Mouse (Mus musculus) stomach, embryonic 14.5 days (tissue): ENCODE results near the gene Mapk10. TPM values are rescaled to one million over a fixed set of nuclear protein-coding genes. Genes with fewer than 3 reads are reported as not detected.

Experiments used
- ATAC-seq: fragments of 200-750 bp; cut with Nextera tagmentation; 2 replicates; pipeline ENCODE4 v1.8.0; 2017; ENCODE audit warnings: low read depth, moderate TSS enrichment; ENCODE audit not compliant: insufficient number of reproducible peaks, insufficient read depth, low FRiP score
- H3K27ac ChIP-seq: fragments of 300-500 bp; sonication (generic); 2 replicates; pipeline ENCODE4 v1.5.1; 2014; ENCODE audit warnings: mild to moderate bottlenecking, low read length, moderate library complexity, mixed read lengths
- H3K27me3 ChIP-seq: fragments of 300-500 bp; sonication (generic); 2 replicates; pipeline ENCODE4 v1.6.1; 2014; ENCODE audit warnings: low read length, control low read depth, mixed read lengths; ENCODE audit not compliant: control insufficient read depth, insufficient read depth
- H3K36me3 ChIP-seq: fragments of 300-500 bp; sonication (generic); 2 replicates; pipeline ENCODE4 v1.6.1; 2014; ENCODE audit warnings: mild to moderate bottlenecking, control low read depth, low read length, moderate library complexity, mixed read lengths; ENCODE audit not compliant: control insufficient read depth, insufficient read depth
- H3K4me1 ChIP-seq: fragments of 300-500 bp; sonication (generic); 2 replicates; pipeline ENCODE4 v1.6.1; 2014; ENCODE audit warnings: low read length, control low read depth, mixed read lengths; ENCODE audit not compliant: control insufficient read depth, insufficient read depth
- H3K4me2 ChIP-seq: fragments of 300-500 bp; sonication (generic); replicated peaks from 2 replicates; pipeline ENCODE4 v1.6.1; 2014; ENCODE audit warnings: low read depth, low read length, control low read depth
- H3K4me3 ChIP-seq: fragments of 300-500 bp; sonication (generic); 2 replicates; pipeline ENCODE4 v1.5.1; 2014; ENCODE audit warnings: low read depth, low read length, control low read depth
- H3K9ac ChIP-seq: fragments of 300-500 bp; sonication (generic); replicated peaks from 2 replicates; pipeline ENCODE4 v1.6.1; 2014; ENCODE audit warnings: low read depth, mild to moderate bottlenecking, control low read depth, low read length, moderate library complexity, mixed read lengths
- H3K9me3 ChIP-seq: fragments of 300-500 bp; sonication (generic); 2 replicates; pipeline ENCODE4 v1.6.1; 2016; ENCODE audit warnings: low read depth, low read length, control low read depth; ENCODE audit not compliant: control insufficient read depth
- WGBS: fragments of 180-500 bp; shearing (Covaris S2); extraction: QIAGEN DNeasy Blood & Tissue Kit; methylation state at CpG from one replicate; pipeline ENCODE4 v1.1.7; 2014; 5-methylcytosine and 5-hydroxymethylcytosine counted together
- polyA plus RNA-seq: library from polyadenylated mRNA; unstranded; fragments of >200 nt; fragmentation: Nextera tagmentation; extraction: Ambion mirVana; gene quantifications from 2 replicates; pipeline ENCODE4 v1.2.1, GENCODE M21; 2014

Gene Mapk10
- polyA plus RNA-seq, 1 experiment from 2014 or later, result 12.7 TPM

DNA sequence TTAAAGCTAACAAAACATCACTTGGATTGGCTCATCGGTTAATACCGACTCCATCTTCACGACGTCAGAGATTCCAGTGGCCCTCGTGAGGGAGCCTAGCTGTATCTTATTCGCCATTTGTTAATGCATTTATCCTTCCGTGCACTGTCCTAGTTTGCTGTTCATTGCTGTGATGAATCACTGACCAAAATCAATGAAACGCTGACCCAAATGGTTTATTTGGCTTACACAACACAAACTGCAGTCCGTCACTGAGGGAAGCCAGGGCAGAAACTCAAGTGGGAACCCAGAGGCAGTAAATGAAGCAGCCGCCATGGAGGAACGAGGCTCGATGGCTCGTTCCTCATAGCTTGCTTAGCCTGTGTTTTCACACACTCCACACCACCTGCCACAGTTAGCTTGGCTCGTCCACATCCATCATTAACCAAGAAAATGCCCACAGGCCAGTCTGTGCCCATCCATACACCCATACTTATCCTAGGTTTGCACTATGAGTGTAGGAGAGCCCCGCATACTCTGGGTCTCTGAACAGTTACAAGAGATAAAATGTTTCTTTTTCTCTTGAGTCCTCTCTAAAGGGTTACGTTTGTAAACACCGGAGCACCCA is 140.0 kb downstream of the Mapk10 start:
- Histone ChIP-seq H3K27me3 (no peaks in the 10 kb centered on the region), H3K4me3 (no peak overlapping the region), H3K4me2 (no peak overlapping the region), H3K27ac (no peak overlapping the region), H3K4me1 (no peaks in the 10 kb centered on the region), H3K9ac (no peak overlapping the region), H3K9me3 (no peaks in the 10 kb centered on the region), H3K36me3 (no peaks in the 10 kb centered on the region)
- ATAC-seq, result no peak
- 80% methylated on average over 17 of the region's 17 CpGs for WGBS

DNA sequence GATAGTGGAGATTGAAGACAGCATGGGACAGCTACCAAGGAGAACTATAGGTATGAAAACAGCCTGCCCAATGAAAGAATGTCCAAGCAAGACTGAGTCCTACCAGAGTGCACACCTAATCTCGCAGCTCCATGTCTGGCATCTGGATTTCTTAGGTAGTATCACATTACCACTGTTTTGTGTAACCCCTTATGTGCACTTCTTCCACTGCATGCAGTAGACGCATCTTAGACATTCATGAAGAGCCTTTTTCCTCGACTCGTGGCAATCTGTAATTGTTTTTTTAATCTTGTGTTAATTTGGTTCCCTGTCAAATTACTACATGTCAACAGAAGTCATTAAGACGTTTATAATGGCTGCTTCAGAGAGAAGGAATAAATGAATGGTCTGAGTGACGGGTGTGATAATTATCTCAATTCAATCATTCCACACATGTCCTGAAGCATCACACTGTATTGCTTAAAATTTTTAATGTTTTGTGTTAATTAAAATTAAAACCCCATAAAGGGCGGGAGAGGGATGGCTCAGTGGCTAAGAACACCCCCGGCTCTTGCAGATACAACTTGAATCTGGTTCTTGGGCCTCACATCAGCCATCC is 160.7 kb downstream of the Mapk10 start:
- no peaks in the 10 kb centered on the region for H3K36me3 ChIP-seq
- H3K4me3 ChIP-seq, result no peak overlapping the region
- no peak overlapping the region for H3K9ac ChIP-seq
- 76% methylated on average over 8 of the region's 8 CpGs for WGBS
- no peaks in the 10 kb centered on the region for H3K4me1 ChIP-seq
- H3K27me3 ChIP-seq, result no peaks in the 10 kb centered on the region
- no peak for ATAC-seq
- no peak overlapping the region for H3K4me2 ChIP-seq
- no peaks in the 10 kb centered on the region for H3K9me3 ChIP-seq
- H3K27ac ChIP-seq, result no peak overlapping the region

DNA sequence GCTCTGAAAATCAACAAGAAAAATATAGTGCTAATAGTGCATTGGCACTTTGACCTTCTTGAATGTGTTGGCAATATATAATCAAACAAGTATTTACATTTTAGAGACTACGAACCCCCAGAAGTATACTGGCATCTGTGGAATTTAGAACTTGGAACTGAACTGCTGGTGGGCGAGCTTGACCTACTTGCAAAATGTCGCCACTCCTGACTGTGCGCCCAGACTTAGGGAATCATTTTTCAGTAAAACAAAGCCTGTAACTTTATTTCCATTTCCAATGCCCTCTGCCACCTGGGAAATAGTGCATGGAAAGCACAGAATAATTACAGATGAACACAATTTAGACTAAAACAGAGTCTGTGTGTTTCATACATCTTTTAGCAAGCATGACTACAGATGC is 163.1 kb downstream of the Mapk10 start:
- H3K36me3 ChIP-seq, result no peaks in the 10 kb centered on the region
- no peaks in the 10 kb centered on the region for H3K4me1 ChIP-seq
- no peak for ATAC-seq
- H3K27me3 ChIP-seq, result no peaks in the 10 kb centered on the region
- H3K4me2 ChIP-seq, result no peak overlapping the region
- no peak overlapping the region for H3K4me3 ChIP-seq
- H3K9me3 ChIP-seq, result no peaks in the 10 kb centered on the region
- H3K9ac ChIP-seq, result no peak overlapping the region
- H3K27ac ChIP-seq, result no peak overlapping the region
- 81% methylated on average over 4 of the region's 4 CpGs for WGBS

DNA sequence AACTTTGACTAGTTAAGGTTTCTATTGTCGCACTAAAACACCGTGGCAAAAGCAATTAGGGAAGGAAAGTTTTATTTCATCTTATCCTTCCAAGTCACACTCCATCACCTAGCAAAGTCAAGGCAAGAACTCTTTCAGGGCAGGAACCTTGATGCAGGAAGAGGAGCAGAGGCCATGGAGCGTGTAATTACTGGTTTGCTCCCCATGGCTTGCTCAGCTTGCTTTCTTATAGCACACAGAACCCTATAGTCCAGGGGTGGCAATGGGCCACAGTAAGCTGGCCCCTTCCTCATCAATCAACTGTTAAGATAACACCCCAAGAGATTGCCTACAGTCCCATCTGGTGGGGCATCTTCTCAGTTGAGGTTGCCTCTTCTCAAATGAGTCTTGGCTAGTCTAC is 173.4 kb downstream of the Mapk10 start:
- H3K27ac ChIP-seq, result no peak overlapping the region
- WGBS, result 87% methylated on average over 3 of the region's 3 CpGs
- H3K4me3 ChIP-seq, result no peak overlapping the region
- no peaks in the 10 kb centered on the region for H3K36me3 ChIP-seq
- H3K9me3 ChIP-seq, result no peaks in the 10 kb centered on the region
- H3K9ac ChIP-seq, result no peak overlapping the region
- no peaks in the 10 kb centered on the region for H3K27me3 ChIP-seq
- ATAC-seq, result no peak
- H3K4me2 ChIP-seq, result no peak overlapping the region
- H3K4me1 ChIP-seq, result no peaks in the 10 kb centered on the region

DNA sequence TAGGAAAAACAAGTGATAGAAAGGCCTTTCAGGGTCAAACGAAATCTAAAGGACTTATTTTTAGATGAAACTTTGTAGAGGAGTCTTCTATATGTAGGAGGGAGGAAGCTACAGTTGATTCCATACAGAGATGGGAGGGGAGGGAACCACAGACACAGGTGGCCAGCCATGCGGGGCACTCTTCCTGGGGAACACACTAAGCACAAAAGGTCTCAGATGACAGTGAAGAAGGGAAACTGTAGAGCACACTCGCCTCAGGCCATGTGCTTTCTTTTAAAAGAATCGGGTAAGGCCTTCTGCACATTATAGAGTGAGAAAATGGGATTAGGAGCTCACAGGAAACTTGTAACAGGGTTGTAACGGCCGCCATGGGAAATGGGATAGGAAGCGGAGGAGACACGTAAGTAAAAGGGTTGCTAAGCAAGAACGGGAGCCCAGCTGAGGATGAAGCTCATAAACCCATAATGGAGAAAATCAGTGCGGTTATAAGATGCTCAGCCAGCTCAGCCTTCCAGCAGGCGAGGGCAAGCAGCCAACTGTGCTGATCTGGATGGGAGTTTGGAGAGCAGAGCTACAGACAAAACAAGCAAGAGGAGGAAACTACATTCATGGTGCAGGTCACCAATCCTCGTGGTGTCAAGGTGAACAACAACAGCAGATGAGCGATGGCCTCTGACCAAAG is 182.1 kb downstream of the Mapk10 start:
- WGBS, result 75% methylated on average over 13 of the region's 13 CpGs
- Histone ChIP-seq H3K27ac (no peak overlapping the region), H3K9me3 (no peaks in the 10 kb centered on the region), H3K9ac (no peak overlapping the region), H3K36me3 (no peaks in the 10 kb centered on the region), H3K27me3 (no peaks in the 10 kb centered on the region), H3K4me3 (no peak overlapping the region), H3K4me1 (no peaks in the 10 kb centered on the region), H3K4me2 (no peak overlapping the region)
- ATAC-seq, result no peak

DNA sequence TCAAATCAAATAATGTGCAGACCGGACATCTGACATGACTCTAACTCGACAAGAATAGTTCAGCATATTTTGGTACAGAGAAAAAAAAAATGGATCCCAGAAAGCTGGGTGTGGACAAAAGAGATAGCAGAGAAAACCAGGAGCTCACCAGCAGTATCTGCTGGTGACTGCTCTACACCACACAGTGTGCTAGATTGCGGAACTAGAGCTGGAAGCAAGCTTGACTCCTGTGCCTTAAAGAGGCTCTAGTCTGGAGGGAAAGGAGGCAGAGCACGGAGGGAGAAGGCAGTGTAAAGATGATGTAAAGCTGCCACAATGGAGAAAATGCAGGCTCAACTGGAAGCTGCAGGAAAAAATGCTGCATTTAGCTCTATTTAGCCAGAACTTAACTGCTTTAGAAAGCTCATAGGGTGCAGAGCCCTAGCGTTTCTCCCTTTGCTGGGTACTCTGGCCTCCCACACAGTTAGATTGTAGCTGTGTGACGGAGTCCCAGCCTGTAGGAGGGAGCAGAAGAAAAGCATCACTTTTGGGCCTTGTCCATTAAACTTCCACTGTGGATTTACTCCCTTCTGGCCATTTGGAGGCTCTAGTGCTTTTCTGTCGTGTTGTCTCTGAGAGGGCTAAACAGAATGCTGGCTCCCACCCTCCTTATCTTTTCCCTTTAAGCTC is 188.5 kb downstream of the Mapk10 start:
- no peak overlapping the region for H3K9ac ChIP-seq
- whole genome bisulfite sequencing, result 59% methylated on average over 7 of the region's 7 CpGs
- no peak overlapping the region for H3K4me2 ChIP-seq
- H3K9me3 ChIP-seq, result no peaks in the 10 kb centered on the region
- ATAC-seq, result no peak
- H3K4me1 ChIP-seq, result no peaks in the 10 kb centered on the region
- H3K36me3 ChIP-seq, result no peaks in the 10 kb centered on the region
- H3K4me3 ChIP-seq, result no peak overlapping the region
- H3K27ac ChIP-seq, result no peak overlapping the region
- H3K27me3 ChIP-seq, result no peaks in the 10 kb centered on the region

DNA sequence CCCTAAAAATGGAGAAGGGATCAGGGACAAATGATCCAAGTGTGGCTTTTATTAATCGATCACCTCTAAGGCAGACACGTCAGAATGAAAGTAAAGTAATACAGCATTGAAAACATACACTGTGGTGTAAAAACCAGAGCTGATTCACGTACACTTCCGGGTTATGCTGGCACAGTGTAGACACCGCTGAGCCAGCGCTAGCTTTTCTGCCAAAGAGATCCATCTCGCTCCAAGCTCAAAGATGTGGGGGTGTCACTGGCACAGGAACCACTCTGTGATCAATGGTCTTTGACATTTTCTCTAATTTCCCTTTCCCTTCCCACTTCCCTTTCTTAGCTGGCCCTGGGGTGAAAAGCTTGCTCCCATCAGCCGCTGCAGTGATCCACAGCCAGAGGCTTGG is 189.7 kb downstream of the Mapk10 start:
- ATAC-seq, result no peak
- Histone ChIP-seq H3K4me1 (no peaks in the 10 kb centered on the region), H3K4me3 (no peak overlapping the region), H3K9me3 (no peaks in the 10 kb centered on the region), H3K27ac (no peak overlapping the region), H3K36me3 (no peaks in the 10 kb centered on the region), H3K27me3 (no peaks in the 10 kb centered on the region), H3K9ac (no peak overlapping the region), H3K4me2 (no peak overlapping the region)
- WGBS, result 74% methylated on average over 8 of the region's 8 CpGs

DNA sequence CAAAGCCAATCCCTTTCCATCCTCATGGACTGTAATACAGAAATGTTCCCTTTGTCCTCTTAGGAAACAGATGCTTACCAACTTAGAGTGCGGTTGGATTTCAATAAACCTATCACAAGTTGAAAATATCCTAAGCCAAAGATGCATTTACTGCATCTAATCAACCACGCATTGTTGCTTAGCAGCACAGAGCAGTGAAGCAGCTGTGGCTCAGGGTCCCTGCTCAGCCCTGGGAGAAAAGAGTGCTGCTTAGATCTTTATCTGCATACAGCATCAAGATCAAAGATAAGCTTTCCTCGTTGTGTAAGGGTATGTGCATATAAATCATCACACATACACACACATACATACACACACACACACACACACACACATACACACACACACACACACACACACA is 190.2 kb downstream of the Mapk10 start:
- no peak overlapping the region for H3K4me3 ChIP-seq
- no peaks in the 10 kb centered on the region for H3K27me3 ChIP-seq
- H3K4me1 ChIP-seq, result no peaks in the 10 kb centered on the region
- WGBS, result 59% methylated on average over 3 of the region's 3 CpGs
- no peaks in the 10 kb centered on the region for H3K9me3 ChIP-seq
- H3K9ac ChIP-seq, result no peak overlapping the region
- no peaks in the 10 kb centered on the region for H3K36me3 ChIP-seq
- no peak for ATAC-seq
- H3K27ac ChIP-seq, result no peak overlapping the region
- no peak overlapping the region for H3K4me2 ChIP-seq
